Mouse (Mus musculus) stomach, postnatal 0 days (tissue): Measurements from ENCODE around the gene Endou.

ENCODE experiments used
- CTCF ChIP-seq: IDR thresholded peaks from 2 replicates; pipeline ENCODE4 v1.5.1; 2016; ENCODE audit warnings: antibody characterized with exemption, low read depth, mild to moderate bottlenecking, moderate library complexity
- EP300 ChIP-seq: optimal IDR thresholded peaks from 2 replicates; pipeline ENCODE3; 2016; ENCODE audit warnings: antibody characterized with exemption

- TF ChIP-seq CTCF (no peak), EP300 (no peak)
Observed at GRCm38 (mm10) chr15:97727520-97727919, 3.6 kb downstream of the Endou start.
